Comparison of ENCODE assay signal across 13 mouse cellular contexts in the genomic region with DNA sequence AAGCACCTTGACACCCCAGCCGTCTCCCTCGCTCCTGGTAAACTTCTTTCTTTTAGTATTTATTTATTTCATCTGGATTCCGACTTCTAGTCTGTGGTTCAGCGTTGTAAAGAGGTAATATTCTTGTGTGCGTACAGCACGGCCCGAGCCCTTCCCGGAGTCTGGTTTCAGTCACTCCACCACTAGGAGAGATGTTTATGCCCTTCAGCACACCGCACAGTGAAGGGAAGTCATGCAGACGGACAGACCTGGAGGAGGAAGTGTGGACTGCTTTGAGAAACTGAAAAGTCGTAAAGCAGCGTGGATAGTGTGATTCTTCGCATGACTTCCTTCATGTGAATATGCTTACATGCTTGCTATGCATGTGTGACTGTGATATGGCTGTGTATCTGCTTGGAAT. TPM values are rescaled to one million over a fixed set of nuclear protein-coding genes. Genes with fewer than 3 reads are reported as not detected.
DNase-seq lines count a peak whose midpoint lies in the region; ATAC-seq and TF ChIP-seq lines count a peak whose summit lies in the region.
"Had no signal": no experiment of that assay in that cellular context is flagged by ENCODE, and none has a peak within 500 bp of the region (broad histone marks: within the 10 kb centered on the region; RNA-seq: fewer than 3 reads in every experiment).

No protein-coding gene starts in this region.

- peak overlapping the region; percentile 22; the same call in 1 of the 2 replicates for H3K4me2 ChIP-seq in kidney, embryonic 16.5 days (replicated peaks; ENCODE audit: low read depth, low read length)
- no peak overlapping the region for H3K4me2 ChIP-seq in limb, embryonic 14.5 days (replicated peaks; ENCODE audit: low read depth, low read length, severe bottlenecking)
- H3K4me2 ChIP-seq: hindbrain, embryonic 12.5 days; lung, embryonic 15.5 days had no signal

- no peak for DNase-seq in kidney, adult 18-20 months
- DNase-seq in CD4-positive, CD25-positive, alpha-beta regulatory T cell, adult 2 months (ENCODE audit: low read depth, low spot score) = peak; percentile 59
- DNase-seq in limb, embryonic 14.5 days (ENCODE audit: low spot score) = no peak
- no peak for DNase-seq in adrenal gland, adult 8-10 months
- no peak for DNase-seq in Muller cell, postnatal 12 days (ENCODE audit: inconsistent ontology term)
- DNase-seq: adrenal gland, postnatal 25 days; cerebellum, adult 8-10 months had no signal

- H3K9ac ChIP-seq in kidney, embryonic 16.5 days (replicated peaks; ENCODE audit: low read length) = peak overlapping the region; percentile 23; the same call in 1 of the 2 replicates
- H3K9ac ChIP-seq in limb, embryonic 14.5 days (ENCODE audit: low read depth, low read length, severe bottlenecking) = no peak overlapping the region
- H3K9ac ChIP-seq: hindbrain, embryonic 12.5 days; lung, embryonic 15.5 days had no signal

- no peak for TF ChIP-seq POLR2A in limb, embryonic 14.5 days (IDR thresholded peaks at IDR 0.05; ENCODE audit: borderline replicate concordance, extremely low read depth, insufficient read depth, insufficient read length)

- H3K36me3 ChIP-seq in kidney, embryonic 16.5 days (ENCODE audit: insufficient read depth, low read length) = no peaks in the 10 kb centered on the region
- no peaks in the 10 kb centered on the region for H3K36me3 ChIP-seq in limb, embryonic 14.5 days (ENCODE audit: control insufficient read depth, insufficient read depth, low read length)
- H3K36me3 ChIP-seq: hindbrain, embryonic 12.5 days; lung, embryonic 15.5 days had no signal

- peaks cover 34% of the 10 kb centered on the region for H3K4me1 ChIP-seq in kidney, embryonic 16.5 days (ENCODE audit: insufficient read depth, low read length)
- H3K4me1 ChIP-seq in limb, embryonic 14.5 days (ENCODE audit: control insufficient read depth, insufficient read depth, low read length) = peaks cover 12% of the 10 kb centered on the region; the same call in 1 of the 2 replicates

- 0 out of 2 replicates have a peak, but pooled peaks have one; percentile 52 for ATAC-seq in kidney, embryonic 16.5 days (ENCODE audit: low FRiP score, low TSS enrichment)
- ATAC-seq in activated CD4-positive, CD25-positive, alpha-beta regulatory T cell, adult 4 months = peak; percentile 65
- peak; percentile 56; the same call in 1 of the 2 replicates for ATAC-seq in limb, embryonic 14.5 days (ENCODE audit: low FRiP score, low read depth)
- ATAC-seq in erythroid progenitor cell, adult 5-6 weeks (replicated peaks; ENCODE audit: low FRiP score, poor library complexity, severe bottlenecking) = no peak

- no peaks in the 10 kb centered on the region for H3K27me3 ChIP-seq in kidney, embryonic 16.5 days (ENCODE audit: insufficient read depth, low read length)
- H3K27me3 ChIP-seq in limb, embryonic 14.5 days (ENCODE audit: control insufficient read depth, insufficient read depth, low read length) = no peaks in the 10 kb centered on the region
- H3K27me3 ChIP-seq: hindbrain, embryonic 12.5 days; lung, embryonic 15.5 days had no signal

- peak overlapping the region; percentile 35; the same call in 1 of the 2 replicates for H3K27ac ChIP-seq in kidney, embryonic 16.5 days (ENCODE audit: low read length)
- no peak overlapping the region for H3K27ac ChIP-seq in limb, embryonic 14.5 days (replicated peaks; ENCODE audit: low read depth, low read length)
- H3K27ac ChIP-seq: hindbrain, embryonic 12.5 days; lung, embryonic 15.5 days had no signal

- 17% methylated on average over 13 of the region's 13 CpGs for WGBS in kidney, embryonic 16.5 days
- 36% methylated on average over 13 of the region's 13 CpGs for WGBS in limb, embryonic 14.5 days

- H3K9me3 ChIP-seq in kidney, embryonic 16.5 days (ENCODE audit: low read length) = no peaks in the 10 kb centered on the region
- no peaks in the 10 kb centered on the region for H3K9me3 ChIP-seq in limb, embryonic 14.5 days (ENCODE audit: control insufficient read depth, low read length)
- H3K9me3 ChIP-seq: G1E; hindbrain, embryonic 12.5 days; lung, embryonic 15.5 days had no signal

- no peak overlapping the region for H3K4me3 ChIP-seq in kidney, embryonic 16.5 days (ENCODE audit: low read length)
- H3K4me3 ChIP-seq in limb, embryonic 14.5 days (replicated peaks; ENCODE audit: low read length) = no peak overlapping the region
- H3K4me3 ChIP-seq: hindbrain, embryonic 12.5 days; lung, embryonic 15.5 days had no signal

RNA-seq across cellular contexts. Expression of a gene that starts 40.7 kb away (rescaled TPM):
- 8.6 and 8.8 TPM in 2 replicates for polyA plus RNA-seq in kidney, embryonic 16.5 days (2015; fragmentation: Nextera tagmentation; extraction: Ambion mirVana)
- 1 to 10 TPM; 6.1 to 7.1 TPM for polyA plus RNA-seq in activated CD4-positive, CD25-positive, alpha-beta regulatory T cell, adult 4 months (2017; shearing (Covaris generic))
- polyA plus RNA-seq in limb, embryonic 14.5 days (2012; rRNA removed) = 11.8 and 11.9 TPM in 2 replicates
- 7.5 and 11.5 TPM in 2 replicates for polyA plus RNA-seq in limb, embryonic 14.5 days (2014; fragmentation: Nextera tagmentation; extraction: Ambion mirVana)
- 18.0 and 30.3 TPM in 2 replicates for total RNA-seq in erythroid progenitor cell, adult 5-6 weeks (2015; ENCODE audit: low replicate concordance)
- total RNA-seq in erythroid progenitor cell, adult 5-6 weeks (2017; ENCODE audit: low replicate concordance) = 26.6 and 47.0 TPM in 2 replicates
- total RNA-seq in adrenal gland, adult 8-10 months (2022) = 10 to 100 TPM; 31.7 to 41.4 (median 35.1) TPM
